Mouse (Mus musculus) MEL (cell line): ENCODE measurements around the gene Trpm8. TPM values are rescaled to one million over a fixed set of nuclear protein-coding genes. Genes with fewer than 3 reads are reported as not detected.

Experiments
- DNase-seq: peaks from one replicate; pipeline ENCODE4 v3.0.0; 2011; ENCODE audit warnings: low read depth, low spot score
- H3K27ac ChIP-seq: 2 replicates; pipeline ENCODE4 v1.5.1; 2012; ENCODE audit warnings: low read depth, mild to moderate bottlenecking, control low read depth, low read length, moderate library complexity; ENCODE audit not compliant: control insufficient read depth
- H3K27me3 ChIP-seq, 2 experiments: fragments of 150-350 bp in 1 of 2; sonication (generic) in 1 of 2; 2 replicates each; pipeline ENCODE4 v1.6.1; 2012; ENCODE audit warnings: low read length in 2 of 2, mild to moderate bottlenecking in 2 of 2, improper control_type of control experiment in 1 of 2, moderate library complexity in 1 of 2; ENCODE audit not compliant: insufficient read depth in 2 of 2, control insufficient read depth in 1 of 2
- H3K36me3 ChIP-seq, 2 experiments: 2 replicates each; pipeline ENCODE4 v1.6.1; 2012 to 2014; ENCODE audit warnings: low read length in 2 of 2, improper control_type of control experiment in 1 of 2, inconsistent platforms in 1 of 2, mild to moderate bottlenecking in 1 of 2; ENCODE audit not compliant: insufficient read depth in 2 of 2, control insufficient read depth in 1 of 2
- H3K4me1 ChIP-seq, 2 experiments: fragments of 150-350 bp in 1 of 2; sonication (generic) in 1 of 2; 2 replicates each; pipeline ENCODE4 v1.6.1; 2012; ENCODE audit warnings: low read length in 2 of 2, improper control_type of control experiment in 1 of 2, mild to moderate bottlenecking in 1 of 2; ENCODE audit not compliant: insufficient read depth in 2 of 2, control insufficient read depth in 1 of 2
- H3K4me3 ChIP-seq, 2 experiments: fragments of 150-350 bp in 1 of 2; sonication (generic) in 1 of 2; 2 replicates each; pipeline ENCODE4 v1.5.1; 2012; ENCODE audit warnings: low read depth in 2 of 2, low read length in 2 of 2, mild to moderate bottlenecking in 2 of 2, moderate library complexity in 2 of 2, control low read depth in 1 of 2, improper control_type of control experiment in 1 of 2; ENCODE audit not compliant: control insufficient read depth in 1 of 2, insufficient read depth in 1 of 2
- H3K79me2 ChIP-seq: 2 replicates; pipeline ENCODE4 v1.6.1; 2012; ENCODE audit warnings: mild to moderate bottlenecking, low read length, moderate library complexity; ENCODE audit not compliant: control insufficient read depth, poor library complexity, insufficient read depth
- H3K9ac ChIP-seq: 2 replicates; pipeline ENCODE4 v1.6.1; 2012; ENCODE audit warnings: low read depth, mild to moderate bottlenecking, control low read depth, low read length, moderate library complexity; ENCODE audit not compliant: control insufficient read depth, poor library complexity, severe bottlenecking
- H3K9me3 ChIP-seq: fragments of 150-350 bp; sonication (generic); replicated peaks from 2 replicates; pipeline ENCODE4 v1.6.1; 2012; ENCODE audit warnings: mild to moderate bottlenecking, low read length, improper control_type of control experiment, moderate library complexity; ENCODE audit not compliant: insufficient read depth
- CHD1 ChIP-seq: IDR thresholded peaks from 2 replicates; pipeline ENCODE4 v1.6.1; 2012; ENCODE audit warnings: low read depth, mild to moderate bottlenecking, inconsistent platforms, low read length, improper control_type of control experiment
- CHD2 ChIP-seq: IDR thresholded peaks from 2 replicates; pipeline ENCODE4 v1.6.1; 2011; ENCODE audit warnings: low read length, improper control_type of control experiment
- E2F4 ChIP-seq: IDR thresholded peaks from 2 replicates; pipeline ENCODE4 v1.6.1; 2011; ENCODE audit warnings: low read depth, low read length, improper control_type of control experiment, borderline replicate concordance
- ELF1 ChIP-seq: IDR thresholded peaks from 2 replicates; pipeline ENCODE4 v1.6.1; 2014; ENCODE audit warnings: low read depth, mild to moderate bottlenecking, inconsistent platforms, low read length, improper control_type of control experiment, moderate library complexity
- EP300 ChIP-seq, 2 experiments: IDR thresholded peaks; 2 replicates each; pipeline ENCODE4 v1.6.1; 2011; ENCODE audit warnings: improper control_type of control experiment in 2 of 2, low read length in 2 of 2, low read depth in 1 of 2, mild to moderate bottlenecking in 1 of 2
- JUND ChIP-seq: IDR thresholded peaks from 2 replicates; pipeline ENCODE4 v1.6.1; 2011; ENCODE audit warnings: low read depth, mild to moderate bottlenecking, improper control_type of control experiment, low read length
- MAFK ChIP-seq: IDR thresholded peaks from 2 replicates; pipeline ENCODE4 v1.6.1; 2011; ENCODE audit warnings: low read depth, mild to moderate bottlenecking, low read length, improper control_type of control experiment, borderline replicate concordance
- MAX ChIP-seq: IDR thresholded peaks from 2 replicates; pipeline ENCODE4 v1.6.1; 2011; ENCODE audit warnings: low read length, improper control_type of control experiment
- MAZ ChIP-seq: IDR thresholded peaks from 2 replicates; pipeline ENCODE4 v1.6.1; 2012; ENCODE audit warnings: low read depth, mild to moderate bottlenecking, inconsistent platforms, low read length, improper control_type of control experiment
- MYB ChIP-seq: IDR thresholded peaks from 2 replicates; pipeline ENCODE4 v1.6.1; 2011; ENCODE audit warnings: mild to moderate bottlenecking, low read depth, low read length, improper control_type of control experiment
- MYC ChIP-seq: IDR thresholded peaks from 2 replicates; pipeline ENCODE4 v1.6.1; 2011; ENCODE audit warnings: low read depth, mild to moderate bottlenecking, low read length, improper control_type of control experiment, moderate library complexity
- POLR2AphosphoS5 ChIP-seq: IDR thresholded peaks from 2 replicates; pipeline ENCODE4 v1.6.1; 2012; ENCODE audit warnings: low read depth, borderline replicate concordance, mild to moderate bottlenecking, inconsistent platforms, low read length, moderate library complexity, mixed read lengths
- RAD21 ChIP-seq: IDR thresholded peaks from 2 replicates; pipeline ENCODE4 v1.6.1; 2011; ENCODE audit warnings: mild to moderate bottlenecking, low read depth, low read length, improper control_type of control experiment
- RCOR1 ChIP-seq: IDR thresholded peaks from 2 replicates; pipeline ENCODE4 v1.6.1; 2012; ENCODE audit warnings: low read depth, mild to moderate bottlenecking, inconsistent platforms, low read length, improper control_type of control experiment
- SIN3A ChIP-seq: IDR thresholded peaks from 2 replicates; pipeline ENCODE4 v1.6.1; 2012; ENCODE audit warnings: low read length, improper control_type of control experiment, inconsistent platforms
- SMC3 ChIP-seq: IDR thresholded peaks from 2 replicates; pipeline ENCODE4 v1.6.1; 2011; ENCODE audit warnings: low read depth, low read length, improper control_type of control experiment
- TAL1 ChIP-seq: IDR thresholded peaks from 2 replicates; pipeline ENCODE4 v1.6.1; 2012; ENCODE audit warnings: mild to moderate bottlenecking, inconsistent platforms, low read length, moderate library complexity, mixed read lengths
- TBP ChIP-seq: IDR thresholded peaks from 2 replicates; pipeline ENCODE4 v1.8.0; 2011; ENCODE audit warnings: low read depth, low read length, improper control_type of control experiment
- UBTF ChIP-seq: IDR thresholded peaks from 2 replicates; pipeline ENCODE4 v1.6.1; 2012; ENCODE audit warnings: low read depth, mild to moderate bottlenecking, inconsistent platforms, low read length, improper control_type of control experiment, moderate library complexity, borderline replicate concordance; ENCODE audit not compliant: insufficient read depth
- USF1 ChIP-seq: IDR thresholded peaks from 2 replicates; pipeline ENCODE4 v1.6.1; 2014; ENCODE audit warnings: low read depth, mild to moderate bottlenecking, inconsistent platforms, low read length, improper control_type of control experiment, moderate library complexity
- USF2 ChIP-seq, 2 experiments: IDR thresholded peaks; 2 replicates each; pipeline ENCODE4 v1.6.1; 2011 to 2012; ENCODE audit warnings: improper control_type of control experiment in 2 of 2, low read length in 2 of 2, borderline replicate concordance in 1 of 2, inconsistent platforms in 1 of 2, low read depth in 1 of 2, mild to moderate bottlenecking in 1 of 2; ENCODE audit not compliant: insufficient read depth in 1 of 2
- ZKSCAN1 ChIP-seq: IDR thresholded peaks from 2 replicates; pipeline ENCODE4 v1.6.1; 2012; ENCODE audit warnings: low read depth, mild to moderate bottlenecking, inconsistent platforms, low read length, improper control_type of control experiment, moderate library complexity
- polyA plus RNA-seq, 2 experiments: library from polyadenylated mRNA; stranded (reverse) in 1 of 2; unstranded in 1 of 2; fragments of >175 nt in 1 of 2; fragments of >200 nt in 1 of 2; gene quantifications; 2 replicates each; pipeline versions ENCODE4 v1.2.1 to v1.2.4; 2012; ENCODE audit warnings: low replicate concordance in 2 of 2, low read depth in 1 of 2; ENCODE audit not compliant: insufficient read length in 2 of 2, insufficient read depth in 1 of 2, missing spikeins in 1 of 2
- total RNA-seq: library from RNA; depleted of rRNA; stranded (reverse); fragments of 300-350 nt; gene quantifications from 2 replicates; pipeline ENCODE4 v1.2.3, GENCODE M21; 2012

Gene Trpm8
- total and polyA plus RNA-seq, 3 experiments: not detected

- Histone ChIP-seq H3K4me3 (no peak overlapping the region), H3K79me2 (no peaks in the 10 kb centered on the region), H3K27me3 (no peaks in the 10 kb centered on the region), H3K4me1 (peaks cover 7 to 17% of the 10 kb centered on the region in 2 experiments), H3K27ac (no peak overlapping the region), H3K9ac (no peak overlapping the region), H3K9me3 (no peaks in the 10 kb centered on the region), H3K36me3 (peaks cover 24 to 29% of the 10 kb centered on the region in 2 experiments)
- TF ChIP-seq POLR2AphosphoS5: 0 out of 2 replicates have a peak, but pooled peaks have one; percentile 60
- TF ChIP-seq MAFK: no peak
- 0 out of 2 replicates have a peak, but pooled peaks have one; percentile 22 for TF ChIP-seq JUND
- no peak for TF ChIP-seq ZKSCAN1
- no peak for TF ChIP-seq MYB
- DNase-seq: no peak
Observed at GRCm38 (mm10) chr1:88264237-88264868, 13.1 kb upstream of the Trpm8 start.

- no peak overlapping the region for H3K9ac ChIP-seq
Observed at GRCm38 (mm10) chr1:88264869-88265240, 12.6 kb upstream of the Trpm8 start.

DNA sequence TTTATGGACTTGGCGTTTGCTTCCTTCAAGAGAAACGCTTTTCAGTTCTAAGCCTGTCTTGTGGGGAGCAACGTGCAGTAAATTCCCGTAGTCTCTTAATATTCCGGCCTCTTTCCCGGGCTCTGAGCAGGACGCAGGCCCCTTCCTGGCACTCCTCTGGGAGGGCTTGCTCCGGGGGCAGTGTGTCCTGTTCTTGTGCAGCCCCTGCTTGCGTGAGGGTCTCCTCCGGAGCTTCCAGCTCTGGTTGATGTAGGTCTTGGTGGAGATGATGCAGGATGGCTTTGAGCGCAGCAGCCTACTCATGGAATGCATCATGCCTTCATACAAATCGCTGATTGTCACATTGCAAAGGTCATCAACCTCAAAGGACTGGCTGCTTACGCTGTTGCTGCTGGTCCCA is 11.3 kb upstream of the Trpm8 start:
- no peaks in the 10 kb centered on the region for H3K9me3 ChIP-seq
- no peak overlapping the region for H3K4me3 ChIP-seq
- no peak for TF ChIP-seq USF1
- no peak for TF ChIP-seq SMC3
- no peak for TF ChIP-seq MYC
- no peak for TF ChIP-seq UBTF
- no peak for TF ChIP-seq E2F4
- TF ChIP-seq USF2 (IDR thresholded peaks at IDR 0.05; ENCODE audit: borderline replicate concordance in 1 of 2, insufficient read depth in 1 of 2, low read depth in 1 of 2, low read length in 2 of 2): no peak
- no peak for TF ChIP-seq CHD2
- no peak for TF ChIP-seq JUND
- TF ChIP-seq CHD1: no peak
- TF ChIP-seq RAD21: no peak
- no peak for TF ChIP-seq ZKSCAN1
- TF ChIP-seq MAX: no peak
- no peak for TF ChIP-seq TBP
- H3K36me3 ChIP-seq: peaks cover 21 to 34% of the 10 kb centered on the region in 2 experiments
- no peak overlapping the region for H3K27ac ChIP-seq
- H3K79me2 ChIP-seq: no peaks in the 10 kb centered on the region
- H3K27me3 ChIP-seq: no peaks in the 10 kb centered on the region
- peaks cover 7 to 17% of the 10 kb centered on the region in 2 experiments for H3K4me1 ChIP-seq
- no peak overlapping the region for H3K9ac ChIP-seq
- DNase-seq: no peak

More at GRCm38 (mm10) chr1:88264869-88265240, 12.6 kb upstream of the Trpm8 start:
- H3K36me3 ChIP-seq: peaks cover 24 to 34% of the 10 kb centered on the region in 2 experiments
- H3K4me1 ChIP-seq: peaks cover 7 to 17% of the 10 kb centered on the region in 2 experiments
- no peak overlapping the region for H3K27ac ChIP-seq
- DNase-seq: no peak
- no peaks in the 10 kb centered on the region for H3K79me2 ChIP-seq
- H3K9me3 ChIP-seq: no peaks in the 10 kb centered on the region
- TF ChIP-seq RCOR1 (no peak), SMC3 (no peak), MAZ (no peak), ELF1 (no peak), MYB (no peak), JUND (no peak), SIN3A (no peak), POLR2AphosphoS5 (no peak), CHD2 (no peak), TAL1 (no peak), TBP (no peak), ZKSCAN1 (no peak), EP300 (IDR thresholded peaks at IDR 0.05; ENCODE audit: low read depth in 1 of 2, low read length in 2 of 2) (no peak), E2F4 (no peak)
- H3K4me3 ChIP-seq: no peak overlapping the region
- H3K27me3 ChIP-seq: no peaks in the 10 kb centered on the region
